Mouse (Mus musculus): ENCODE results near the gene Samt4. TPM values are rescaled to one million over a fixed set of nuclear protein-coding genes. Genes with fewer than 3 reads are reported as not detected.
"Not testable (repeated sequence)": the region's sequence is repeated elsewhere in the genome, so short reads cannot be mapped to it uniquely, and the experiment has no call there.

Samt4 gene
- polyA plus RNA-seq (2012; rRNA removed) = not detected in 2 replicates

- DNase-seq (ENCODE audit: low read depth, low spot score) = no peak
Observed at GRCm38 (mm10) chrX:154481702-154482101, at the start of gene Samt4. TSS of gene Samt4 (plus strand) at chrX:154482002.

- not testable (repeated sequence) for DNase-seq (ENCODE audit: low read depth, low spot score)
Observed at GRCm38 (mm10) chrX:154443696-154444095, 38.1 kb upstream of the Samt4 start.

- not testable (repeated sequence) for DNase-seq (ENCODE audit: low read depth, low spot score)
- WGBS = 60% methylated on average over 3 of the region's 3 CpGs
Observed at GRCm38 (mm10) chrX:154468386-154468785, 13.4 kb upstream of the Samt4 start.

Other genes with a start within 250 kb of the Samt4 start
- not detected in 2 replicates for gene 4930524N10Rik, start 138.6 kb upstream of the Samt4 start, polyA plus RNA-seq (2012; rRNA removed)
- gene Samt2, start 97.4 kb downstream of the Samt4 start, polyA plus RNA-seq (2012; rRNA removed) = not detected in 2 replicates

All from large intestine, adult 2 months (tissue).